Mouse (Mus musculus) forebrain, postnatal 0 days (tissue): ENCODE data around the gene Uba2. TPM values are rescaled to one million over a fixed set of nuclear protein-coding genes. Genes with fewer than 3 reads are reported as not detected.
A peak's percentile ranks its signal among the peaks of the same experiment; 100 is the strongest.
"Not testable (repeated sequence)": the region's sequence is repeated elsewhere in the genome, so short reads cannot be mapped to it uniquely, and the experiment has no call there.

ENCODE experiments used
- ATAC-seq: fragments of 200-750 bp; cut with Nextera tagmentation; 2 replicates; pipeline ENCODE4 v1.8.0; 2017; ENCODE audit warnings: mild to moderate bottlenecking, moderate library complexity
- DNase-seq: peaks from one replicate; pipeline ENCODE4 v3.0.0-alpha.2; 2015
- H3K27ac ChIP-seq: fragments of 300-500 bp; sonication (generic); 2 replicates; pipeline ENCODE4 v1.5.1; 2014; ENCODE audit warnings: low read depth, mild to moderate bottlenecking, antibody characterized with exemption, low read length, moderate library complexity, mixed read lengths
- H3K27me3 ChIP-seq: fragments of 300-500 bp; sonication (generic); 2 replicates; pipeline ENCODE4 v1.6.1; 2014; ENCODE audit warnings: mild to moderate bottlenecking, low read length, mixed read lengths; ENCODE audit not compliant: insufficient read depth
- H3K36me3 ChIP-seq: fragments of 300-500 bp; sonication (generic); 2 replicates; pipeline ENCODE4 v1.6.1; 2014; ENCODE audit warnings: mild to moderate bottlenecking, moderate library complexity; ENCODE audit not compliant: insufficient read depth
- H3K4me1 ChIP-seq: fragments of 300-500 bp; sonication (generic); 2 replicates; pipeline ENCODE4 v1.6.1; 2014; ENCODE audit warnings: antibody characterized with exemption; ENCODE audit not compliant: insufficient read depth
- H3K4me2 ChIP-seq: fragments of 300-500 bp; sonication (generic); 2 replicates; pipeline ENCODE4 v1.6.1; 2014; ENCODE audit warnings: low read depth, mild to moderate bottlenecking, moderate library complexity
- H3K4me3 ChIP-seq: fragments of 300-500 bp; sonication (generic); 2 replicates; pipeline ENCODE4 v1.5.1; 2014; ENCODE audit warnings: low read depth, low read length, mixed read lengths
- H3K9ac ChIP-seq: fragments of 300-500 bp; sonication (generic); 2 replicates; pipeline ENCODE4 v1.6.1; 2014; ENCODE audit warnings: mild to moderate bottlenecking
- H3K9me3 ChIP-seq: fragments of 300-500 bp; sonication (generic); 2 replicates; pipeline ENCODE4 v1.6.1; 2016; ENCODE audit warnings: low read length
- CTCF ChIP-seq: sonication (generic); IDR thresholded peaks from 2 replicates; pipeline ENCODE4 v1.5.1; 2016; ENCODE audit warnings: antibody characterized with exemption, control low read depth, low read depth
- WGBS: fragments of 180-500 bp; shearing (Covaris S2); extraction: QIAGEN DNeasy Blood & Tissue Kit; methylation state at CpG from one replicate; pipeline ENCODE4 v1.1.7; 2014; 5-methylcytosine and 5-hydroxymethylcytosine counted together
- polyA plus RNA-seq: library from polyadenylated mRNA; unstranded; fragments of >200 nt; fragmentation: Nextera tagmentation; extraction: Ambion mirVana; gene quantifications from 2 replicates; pipeline ENCODE4 v1.2.1, GENCODE M21; 2015
- total RNA-seq: library from RNA; depleted of rRNA; stranded (reverse); fragments of >200 nt; gene quantifications from 2 replicates; pipeline ENCODE4 v1.2.3, GENCODE M21; 2014

Uba2 gene
- total and polyA plus RNA-seq, 2 experiments from 2014 or later, result 123 to 179 TPM

DNA sequence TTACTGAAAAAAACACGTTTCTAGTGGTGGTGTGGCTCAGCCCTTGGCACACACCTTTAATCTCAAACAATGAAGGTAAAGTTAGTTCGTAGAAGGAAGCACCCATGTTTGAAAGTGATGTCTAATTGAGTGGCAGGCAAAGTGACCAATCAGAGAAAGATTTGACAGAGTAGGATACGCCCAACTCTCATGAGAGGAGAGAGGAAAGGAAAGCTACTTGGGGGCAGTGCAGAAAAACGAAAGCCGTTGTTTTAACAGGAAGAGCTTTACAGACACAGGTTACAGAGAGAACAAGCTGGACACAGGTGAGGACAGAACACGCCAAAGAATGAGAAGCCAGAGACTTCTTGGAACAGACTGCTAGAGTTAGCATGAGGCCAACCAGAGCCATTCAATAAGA is 36.9 kb upstream of the Uba2 start:
- ATAC-seq (no peak), DNase-seq (no peak)
- WGBS, result 95% methylated on average over 6 of the region's 6 CpGs
- TF ChIP-seq CTCF, result no peak
- H3K4me3 ChIP-seq, result no peak overlapping the region
- no peaks in the 10 kb centered on the region for H3K27me3 ChIP-seq
- H3K36me3 ChIP-seq, result peaks cover 89% of the 10 kb centered on the region
- H3K9me3 ChIP-seq, result no peaks in the 10 kb centered on the region
- H3K4me2 ChIP-seq, result no peak overlapping the region
- no peak overlapping the region for H3K27ac ChIP-seq
- H3K9ac ChIP-seq, result no peak overlapping the region
- H3K4me1 ChIP-seq, result no peaks in the 10 kb centered on the region

DNA sequence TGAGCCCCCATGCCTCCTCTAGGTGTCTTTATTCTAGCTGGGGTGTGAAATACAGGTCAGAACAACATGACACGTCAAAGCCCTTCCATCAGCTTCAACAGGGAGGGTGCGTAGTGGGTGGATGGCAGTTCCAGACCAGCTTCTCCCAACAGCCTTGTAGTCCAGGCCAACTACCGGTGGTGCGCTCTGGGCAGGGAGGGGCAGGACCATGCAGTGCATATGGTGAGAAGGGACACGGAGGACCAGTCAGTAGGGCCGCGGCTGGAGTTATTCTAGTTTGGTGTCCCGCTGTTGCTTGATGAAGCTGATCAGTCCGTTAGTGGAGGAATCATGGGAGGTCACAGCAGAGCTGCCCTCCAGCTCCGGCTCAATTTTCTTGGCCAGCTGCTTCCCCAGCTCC is 32.7 kb upstream of the Uba2 start:
- not testable (repeated sequence) for H3K4me3 ChIP-seq, H3K4me2 ChIP-seq, H3K27ac ChIP-seq, DNase-seq, ATAC-seq, H3K9me3 ChIP-seq, H3K9ac ChIP-seq, H3K4me1 ChIP-seq, H3K27me3 ChIP-seq
- 98% methylated on average over 10 of the region's 10 CpGs for WGBS
- peaks cover 54% of the 10 kb centered on the region for H3K36me3 ChIP-seq

DNA sequence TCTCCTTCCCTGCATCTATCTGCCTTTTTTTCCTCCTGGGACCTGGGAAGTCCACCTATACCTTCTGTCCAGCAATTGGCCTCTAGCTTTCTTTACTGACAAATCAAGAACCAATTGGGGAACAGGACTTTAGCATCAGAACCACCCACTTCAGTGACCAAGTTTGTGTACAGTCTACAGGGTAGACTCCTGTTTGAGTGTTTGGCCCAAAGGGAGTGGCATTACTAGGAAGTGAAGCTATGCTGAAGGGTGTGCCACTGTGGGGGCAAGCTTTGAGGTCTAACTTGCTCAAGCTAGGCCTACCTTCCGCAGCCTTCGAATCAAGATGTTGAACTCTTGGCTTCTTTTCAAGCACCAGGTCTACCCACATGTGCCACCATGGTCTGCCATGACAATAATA is 31.4 kb upstream of the Uba2 start:
- Histone ChIP-seq H3K27ac (no peak overlapping the region), H3K9ac (no peak overlapping the region), H3K9me3 (no peaks in the 10 kb centered on the region), H3K27me3 (no peaks in the 10 kb centered on the region), H3K36me3 (peaks cover 41% of the 10 kb centered on the region), H3K4me1 (peaks cover under 1% of the 10 kb centered on the region; the same call in 1 of the 2 replicates), H3K4me3 (no peak overlapping the region), H3K4me2 (no peak overlapping the region)
- WGBS, result 100% methylated on average over 2 of the region's 2 CpGs
- no peak for DNase-seq
- TF ChIP-seq CTCF, result no peak
- no peak for ATAC-seq

DNA sequence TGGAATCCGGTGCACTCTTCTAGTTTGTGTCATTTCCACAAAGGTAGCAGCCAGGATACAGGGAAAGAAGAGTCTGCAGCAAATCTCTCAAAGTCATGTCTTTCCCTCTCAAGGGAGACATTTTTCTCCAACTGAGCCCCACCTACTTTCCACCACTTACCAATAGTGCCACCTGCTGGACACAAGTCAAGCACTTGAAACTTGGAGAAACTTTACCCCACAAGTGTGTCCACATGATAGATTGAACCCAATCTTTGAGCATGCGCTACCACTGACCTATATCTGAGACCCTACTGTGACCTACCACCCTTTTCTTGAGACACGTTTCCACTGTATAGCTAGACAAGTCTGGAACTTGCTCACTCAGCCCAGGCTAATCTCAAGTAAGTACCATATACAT is 28.9 kb upstream of the Uba2 start:
- Histone ChIP-seq H3K4me1 (peaks cover 8% of the 10 kb centered on the region; the same call in 1 of the 2 replicates), H3K4me3 (no peak overlapping the region), H3K9ac (no peak overlapping the region), H3K27me3 (no peaks in the 10 kb centered on the region), H3K36me3 (peaks cover 19% of the 10 kb centered on the region), H3K4me2 (no peak overlapping the region), H3K27ac (no peak overlapping the region), H3K9me3 (no peaks in the 10 kb centered on the region)
- no peak for ATAC-seq
- peak; percentile 11 for DNase-seq
- peak; percentile 50 for TF ChIP-seq CTCF
- 45% methylated on average over 3 of the region's 3 CpGs for whole genome bisulfite sequencing

DNA sequence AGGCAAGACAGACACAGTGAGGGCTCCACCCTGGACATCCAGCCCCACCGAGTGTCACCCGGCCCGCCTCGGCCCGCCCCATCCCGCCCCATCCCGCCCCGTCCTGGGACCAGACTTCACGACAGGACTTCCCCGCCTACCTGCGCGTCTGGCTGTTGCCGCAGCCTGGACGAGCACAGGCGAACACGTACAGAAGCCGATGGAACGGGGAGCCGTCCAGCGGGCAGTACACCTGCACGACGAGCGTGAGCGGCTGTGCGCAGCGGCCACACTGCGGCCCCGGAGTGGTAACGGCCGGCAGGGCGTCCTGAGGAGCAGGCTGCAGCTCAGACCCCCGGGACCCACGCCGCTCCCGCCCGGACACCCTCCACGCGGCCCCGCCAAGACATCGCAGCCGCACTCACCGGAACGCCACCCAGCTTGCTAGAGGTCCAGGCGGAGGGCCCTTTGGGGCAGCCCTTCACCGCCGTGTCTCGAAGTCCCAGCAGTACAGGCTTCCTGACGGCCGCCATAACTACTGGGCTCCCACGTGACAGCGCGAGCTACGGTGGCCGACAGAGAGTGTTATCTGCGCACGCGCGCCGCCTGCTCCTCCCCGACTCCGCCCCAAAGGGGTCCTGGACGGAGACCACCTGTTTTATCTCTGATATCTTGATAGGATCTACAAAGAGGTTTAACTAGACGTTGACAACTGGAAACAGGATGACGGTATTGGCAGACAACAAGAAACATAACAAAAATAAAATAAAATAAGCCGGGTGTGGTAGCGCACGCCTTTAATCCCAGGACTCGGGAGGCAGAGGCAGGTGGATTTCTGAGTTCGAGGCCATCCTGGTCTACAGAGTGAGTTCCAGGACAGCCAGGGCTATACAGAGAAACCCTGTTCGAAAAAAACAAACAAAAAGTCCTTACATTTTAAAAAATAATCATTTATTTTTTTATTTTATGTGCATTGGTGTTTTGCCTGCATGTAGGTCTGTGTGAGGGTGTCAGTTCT is 27.0 kb upstream of the Uba2 start, which contains the start of gene Pdcd2l:
Pdcd2l (minus strand) TSS at position 530 of the 997 bp plus-strand sequence.
- Histone ChIP-seq H3K4me2 (peak within 1 kb of the TSS; percentile 85), H3K9me3 (no peaks in the 10 kb centered on the region), H3K4me1 (peaks cover 8% of the 10 kb centered on the region; the same call in 1 of the 2 replicates), H3K36me3 (peaks cover 19% of the 10 kb centered on the region), H3K9ac (peak within 1 kb of the TSS; percentile 87), H3K4me3 (peak within 1 kb of the TSS; percentile 86), H3K27me3 (no peaks in the 10 kb centered on the region), H3K27ac (peak within 1 kb of the TSS; percentile 80)
- peak; percentile 96 for DNase-seq
- 4% methylated on average over 65 of the region's 70 CpGs for WGBS
- ATAC-seq, result peak; percentile 97
- no peak; the same call in 1 of the 2 replicates for TF ChIP-seq CTCF

DNA sequence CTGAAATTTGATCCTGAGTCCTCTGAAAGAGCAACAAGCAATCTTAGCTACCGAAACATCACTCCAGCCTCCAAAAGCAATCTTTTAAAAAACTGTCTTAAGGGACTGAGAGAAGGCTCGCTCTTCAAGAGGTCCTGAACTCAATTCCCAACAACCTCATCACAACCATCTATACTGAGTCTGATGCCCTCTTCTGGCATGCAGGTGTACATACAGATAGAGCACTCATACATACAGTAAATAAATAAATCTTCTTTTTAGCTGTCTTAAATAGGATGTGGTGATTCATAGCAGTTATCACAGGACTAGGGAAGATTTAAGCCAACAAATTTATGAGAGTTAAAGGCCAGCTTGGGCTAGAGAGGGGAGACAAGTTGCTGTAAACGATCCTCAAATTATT is 26.2 kb upstream of the Uba2 start:
- H3K9me3 ChIP-seq, result no peaks in the 10 kb centered on the region
- no peak for DNase-seq
- WGBS, result 49% methylated on average over 3 of the region's 3 CpGs

DNA sequence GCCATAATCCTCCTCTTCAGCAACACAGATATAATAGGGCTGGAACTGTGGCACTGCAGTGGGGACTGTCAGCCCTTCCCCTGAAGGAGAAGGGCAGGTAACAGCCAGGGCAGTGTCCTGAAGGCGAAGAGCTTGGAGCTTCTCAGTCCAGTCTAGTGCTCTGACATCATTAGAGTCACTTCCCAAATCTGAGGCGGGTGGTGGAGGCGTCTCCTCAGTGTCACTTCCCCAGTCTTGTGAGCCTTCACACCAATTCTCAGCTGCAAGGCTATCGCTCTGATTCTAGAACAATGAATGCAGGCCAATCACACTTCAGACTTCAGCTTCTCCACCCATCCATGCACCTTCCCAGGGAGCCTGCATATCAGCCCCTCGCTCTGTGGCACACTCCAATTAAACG is 23.4 kb upstream of the Uba2 start:
- TF ChIP-seq CTCF, result no peak
- H3K9me3 ChIP-seq, result no peaks in the 10 kb centered on the region
- H3K9ac ChIP-seq, result no peak overlapping the region
- peaks cover 8% of the 10 kb centered on the region; the same call in 1 of the 2 replicates for H3K4me1 ChIP-seq
- H3K27me3 ChIP-seq, result no peaks in the 10 kb centered on the region
- H3K27ac ChIP-seq, result no peak overlapping the region
- ATAC-seq (no peak), DNase-seq (no peak)
- H3K4me2 ChIP-seq, result no peak overlapping the region
- H3K4me3 ChIP-seq, result no peak overlapping the region
- WGBS, result 92% methylated on average over 6 of the region's 6 CpGs
- peaks cover 34% of the 10 kb centered on the region for H3K36me3 ChIP-seq

More for the DNA sequence above, 26.2 kb upstream of the Uba2 start:
- no peak overlapping the region for H3K27ac ChIP-seq
- H3K4me3 ChIP-seq, result peak overlapping the region; percentile 86
- H3K9ac ChIP-seq, result peak overlapping the region; percentile 87
- peaks cover 12% of the 10 kb centered on the region for H3K36me3 ChIP-seq
- no peaks in the 10 kb centered on the region for H3K27me3 ChIP-seq
- peaks cover 8% of the 10 kb centered on the region; the same call in 1 of the 2 replicates for H3K4me1 ChIP-seq
- no peak for ATAC-seq
- TF ChIP-seq CTCF, result peak; percentile 40
- H3K4me2 ChIP-seq, result peak overlapping the region; percentile 85
